Mouse (Mus musculus): Measurements from ENCODE around the gene Flad1. TPM values are rescaled to one million over a fixed set of nuclear protein-coding genes. Genes with fewer than 3 reads are reported as not detected.
A peak's percentile ranks its signal among the peaks of the same experiment; 100 is the strongest.

The Flad1 gene
- polyA plus RNA-seq, 1 experiment from 2014 or later, result 22.3 TPM

DNA sequence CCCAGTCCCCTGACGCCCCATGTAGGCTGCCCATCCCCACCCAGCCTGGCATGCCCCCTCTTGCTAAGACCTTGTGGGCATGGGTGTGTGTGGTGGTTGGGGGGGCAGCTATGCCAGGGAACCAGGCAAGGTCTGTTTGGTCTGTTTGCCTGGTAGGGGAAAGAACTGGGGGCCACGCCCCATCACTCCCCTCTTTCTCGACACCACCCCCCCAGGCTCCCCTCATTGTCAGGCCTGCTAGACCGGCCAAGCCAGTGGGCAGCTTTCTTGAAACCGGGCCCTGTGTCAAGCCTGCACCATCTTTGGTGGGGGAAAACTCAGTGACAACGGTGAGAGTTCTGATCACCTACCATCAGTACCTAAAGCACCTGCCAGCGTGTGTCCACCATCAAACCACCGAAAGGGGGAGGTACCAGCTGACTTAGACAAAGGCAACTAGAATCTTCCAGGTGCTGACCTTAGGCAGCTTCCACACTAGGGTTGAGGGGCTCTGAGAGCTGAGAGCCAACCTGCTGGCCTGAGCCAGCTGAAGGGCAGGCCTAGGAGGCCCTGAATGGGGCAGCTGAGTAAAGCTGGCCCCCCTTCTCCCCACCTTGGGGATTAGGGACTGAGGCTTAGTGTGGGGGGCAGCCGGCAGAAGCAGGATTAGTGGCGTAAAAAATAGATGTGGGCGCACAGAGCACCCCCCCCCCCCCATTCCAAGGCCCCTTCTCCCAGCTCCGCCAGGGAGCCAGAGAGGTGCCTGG is 27.2 kb downstream of the Flad1 start:
- Histone ChIP-seq H3K27ac (ENCODE audit: low read length) (peak overlapping the region; percentile 18; the same call in 1 of the 2 replicates), H3K9ac (replicated peaks; ENCODE audit: low read depth, low read length) (no peak overlapping the region), H3K4me3 (ENCODE audit: low read depth, low read length) (no peak overlapping the region), H3K27me3 (ENCODE audit: control insufficient read depth, insufficient read depth, low read length) (no peaks in the 10 kb centered on the region), H3K36me3 (ENCODE audit: control insufficient read depth, insufficient read depth, low read length) (no peaks in the 10 kb centered on the region; the same call in 1 of the 2 replicates), H3K4me1 (ENCODE audit: control insufficient read depth, insufficient read depth, low read length) (peaks cover 30% of the 10 kb centered on the region), H3K4me2 (replicated peaks; ENCODE audit: low read depth, low read length) (0 out of 2 replicates have a peak overlapping the region, but pooled peaks have one; percentile 10), H3K9me3 (ENCODE audit: control insufficient read depth, low read depth, low read length) (no peaks in the 10 kb centered on the region)
- ATAC-seq (ENCODE audit: insufficient number of reproducible peaks, insufficient read depth, low FRiP score, low read depth), result no peak
- 65% methylated on average over 12 of the region's 12 CpGs for WGBS

DNA sequence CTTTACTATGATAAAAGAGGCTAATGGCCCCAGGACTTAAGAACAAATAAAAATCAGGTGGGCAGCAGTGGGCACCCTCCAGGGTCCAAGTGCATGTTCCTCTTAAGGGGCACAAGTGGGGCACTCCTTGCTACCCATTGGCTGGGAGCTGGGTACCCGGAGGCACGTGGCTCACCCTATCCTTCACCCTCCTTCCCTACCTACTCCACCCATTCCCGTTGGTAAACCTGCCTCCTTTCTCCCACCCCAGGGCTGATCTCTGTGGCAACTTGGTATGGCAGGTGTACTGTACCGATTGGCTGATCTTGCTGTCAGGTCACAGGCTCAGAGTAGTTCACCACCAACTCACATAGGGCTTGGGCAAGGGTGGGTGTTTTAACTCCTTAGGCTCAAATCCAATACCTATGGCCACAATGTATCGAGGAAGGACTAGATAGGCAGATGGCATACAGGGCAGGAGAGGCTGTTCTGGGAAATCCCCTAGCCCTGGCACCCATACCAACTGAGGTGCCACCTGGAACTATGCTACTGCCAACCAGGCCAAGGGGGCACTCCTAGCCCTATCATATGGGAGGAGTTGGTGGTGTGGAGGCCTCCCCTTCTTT is 27.9 kb downstream of the Flad1 start:
- WGBS, result 79% methylated on average over 5 of the region's 5 CpGs
- Histone ChIP-seq H3K27ac (ENCODE audit: low read length) (no peak overlapping the region), H3K27me3 (ENCODE audit: control insufficient read depth, insufficient read depth, low read length) (no peaks in the 10 kb centered on the region), H3K9me3 (ENCODE audit: control insufficient read depth, low read depth, low read length) (no peaks in the 10 kb centered on the region), H3K4me3 (ENCODE audit: low read depth, low read length) (no peak overlapping the region), H3K9ac (replicated peaks; ENCODE audit: low read depth, low read length) (no peak overlapping the region), H3K4me2 (replicated peaks; ENCODE audit: low read depth, low read length) (no peak overlapping the region), H3K4me1 (ENCODE audit: control insufficient read depth, insufficient read depth, low read length) (peaks cover 32% of the 10 kb centered on the region), H3K36me3 (ENCODE audit: control insufficient read depth, insufficient read depth, low read length) (no peaks in the 10 kb centered on the region; the same call in 1 of the 2 replicates)
- ATAC-seq (ENCODE audit: insufficient number of reproducible peaks, insufficient read depth, low FRiP score, low read depth), result no peak

- H3K4me1 ChIP-seq (ENCODE audit: control insufficient read depth, insufficient read depth, low read length), result peaks cover 36% of the 10 kb centered on the region
- no peak overlapping the region for H3K27ac ChIP-seq (ENCODE audit: low read length)
- H3K27me3 ChIP-seq (ENCODE audit: control insufficient read depth, insufficient read depth, low read length), result no peaks in the 10 kb centered on the region
- H3K36me3 ChIP-seq (ENCODE audit: control insufficient read depth, insufficient read depth, low read length), result no peaks in the 10 kb centered on the region; the same call in 1 of the 2 replicates
- WGBS, result 86% methylated on average over 5 of the region's 5 CpGs
- H3K4me3 ChIP-seq (ENCODE audit: low read depth, low read length), result no peak overlapping the region
- H3K9me3 ChIP-seq (ENCODE audit: control insufficient read depth, low read depth, low read length), result no peaks in the 10 kb centered on the region
- no peak overlapping the region for H3K4me2 ChIP-seq (replicated peaks; ENCODE audit: low read depth, low read length)
- ATAC-seq (ENCODE audit: insufficient number of reproducible peaks, insufficient read depth, low FRiP score, low read depth), result no peak
- H3K9ac ChIP-seq (replicated peaks; ENCODE audit: low read depth, low read length), result no peak overlapping the region
These were observed 28.7 kb downstream of the Flad1 start for GRCm38 (mm10) chr3:89382950-89383349.

DNA sequence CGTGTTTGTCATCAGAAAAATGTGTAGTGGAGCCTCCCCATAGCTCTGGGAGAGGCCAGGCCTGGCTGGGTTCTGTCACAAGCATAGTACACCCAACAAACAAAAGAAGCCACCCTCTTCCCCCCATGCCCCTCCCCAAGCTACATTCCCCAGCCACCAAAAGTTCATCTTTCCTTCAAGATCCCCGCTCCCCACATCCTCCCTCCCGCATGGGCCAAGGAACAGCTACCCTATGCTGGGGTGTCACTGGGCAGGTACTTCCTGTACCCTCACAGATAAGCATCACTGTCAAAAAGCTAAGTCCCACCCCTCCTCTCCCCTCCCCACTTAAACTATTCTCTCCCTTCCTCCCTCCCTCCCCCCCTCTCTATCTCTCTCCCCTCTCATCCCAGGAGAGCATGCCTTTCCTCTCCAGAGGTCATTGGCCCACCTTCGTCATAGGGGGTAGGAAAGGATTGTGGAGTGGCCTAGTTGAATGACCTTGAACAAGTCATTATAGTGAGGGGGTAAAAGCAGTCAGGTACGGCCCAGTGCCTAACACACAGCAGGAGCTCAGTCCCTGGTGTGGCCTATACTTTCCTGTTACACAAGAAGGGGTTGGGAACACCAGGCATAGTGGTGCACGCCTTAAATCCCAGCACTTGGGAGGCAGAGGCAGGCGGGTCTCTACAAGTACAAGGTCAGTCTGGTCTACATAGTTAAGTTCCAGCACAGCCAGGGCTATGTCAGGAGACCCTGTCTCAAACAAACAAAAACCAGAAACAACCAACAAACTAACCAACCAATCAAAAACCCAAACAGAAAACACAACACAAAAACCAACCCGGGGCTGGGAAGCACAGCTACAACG is 29.4 kb downstream of the Flad1 start:
- no peak overlapping the region for H3K9ac ChIP-seq (replicated peaks; ENCODE audit: low read depth, low read length)
- no peak overlapping the region for H3K27ac ChIP-seq (ENCODE audit: low read length)
- no peaks in the 10 kb centered on the region for H3K9me3 ChIP-seq (ENCODE audit: control insufficient read depth, low read depth, low read length)
- no peaks in the 10 kb centered on the region for H3K27me3 ChIP-seq (ENCODE audit: control insufficient read depth, insufficient read depth, low read length)
- H3K4me1 ChIP-seq (ENCODE audit: control insufficient read depth, insufficient read depth, low read length), result peaks cover 32% of the 10 kb centered on the region
- H3K4me2 ChIP-seq (replicated peaks; ENCODE audit: low read depth, low read length), result no peak overlapping the region
- ATAC-seq (ENCODE audit: insufficient number of reproducible peaks, insufficient read depth, low FRiP score, low read depth), result no peak
- H3K4me3 ChIP-seq (ENCODE audit: low read depth, low read length), result no peak overlapping the region
- H3K36me3 ChIP-seq (ENCODE audit: control insufficient read depth, insufficient read depth, low read length), result no peaks in the 10 kb centered on the region; the same call in 1 of the 2 replicates
- WGBS, result 89% methylated on average over 9 of the region's 9 CpGs

- no peak overlapping the region for H3K4me3 ChIP-seq (ENCODE audit: low read depth, low read length)
- 81% methylated on average over 11 of the region's 11 CpGs for WGBS
- no peak for ATAC-seq (ENCODE audit: insufficient number of reproducible peaks, insufficient read depth, low FRiP score, low read depth)
- H3K27me3 ChIP-seq (ENCODE audit: control insufficient read depth, insufficient read depth, low read length), result no peaks in the 10 kb centered on the region
- no peaks in the 10 kb centered on the region for H3K9me3 ChIP-seq (ENCODE audit: control insufficient read depth, low read depth, low read length)
- H3K4me2 ChIP-seq (replicated peaks; ENCODE audit: low read depth, low read length), result no peak overlapping the region
- H3K4me1 ChIP-seq (ENCODE audit: control insufficient read depth, insufficient read depth, low read length), result peaks cover 25% of the 10 kb centered on the region
- no peak overlapping the region for H3K9ac ChIP-seq (replicated peaks; ENCODE audit: low read depth, low read length)
- no peaks in the 10 kb centered on the region; the same call in 1 of the 2 replicates for H3K36me3 ChIP-seq (ENCODE audit: control insufficient read depth, insufficient read depth, low read length)
- no peak overlapping the region for H3K27ac ChIP-seq (ENCODE audit: low read length)
These were observed 30.4 kb downstream of the Flad1 start for GRCm38 (mm10) chr3:89381233-89381632.

DNA sequence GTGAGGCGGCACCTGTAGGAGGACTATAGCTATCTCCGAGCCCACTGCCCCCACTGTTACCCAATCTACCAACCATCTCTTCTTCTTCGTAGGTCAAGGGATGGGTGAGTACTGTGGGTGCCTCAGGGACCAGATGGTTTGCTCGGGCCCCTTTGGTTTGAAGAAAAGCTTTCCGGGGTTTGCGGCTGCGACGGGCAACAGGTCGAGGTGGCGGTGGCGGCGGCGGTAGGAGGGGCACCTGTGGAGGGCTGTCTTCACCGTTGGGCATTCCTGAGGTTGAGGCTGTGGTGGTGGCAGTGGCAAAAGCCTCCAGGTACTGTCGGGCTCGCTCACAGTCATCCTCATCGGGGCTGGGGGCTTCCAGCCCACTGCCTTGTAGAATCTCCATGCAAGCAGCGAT is 31.0 kb downstream of the Flad1 start:
- no peak for ATAC-seq (ENCODE audit: insufficient number of reproducible peaks, insufficient read depth, low FRiP score, low read depth)
- WGBS, result 92% methylated on average over 18 of the region's 18 CpGs
- no peak overlapping the region for H3K4me3 ChIP-seq (ENCODE audit: low read depth, low read length)

GRCm38 (mm10) chr3:89380291-89380690 is 31.4 kb downstream of the Flad1 start:
- H3K4me2 ChIP-seq (replicated peaks; ENCODE audit: low read depth, low read length), result no peak overlapping the region
- H3K4me3 ChIP-seq (ENCODE audit: low read depth, low read length), result no peak overlapping the region
- H3K9ac ChIP-seq (replicated peaks; ENCODE audit: low read depth, low read length), result no peak overlapping the region
- peaks cover 20% of the 10 kb centered on the region for H3K4me1 ChIP-seq (ENCODE audit: control insufficient read depth, insufficient read depth, low read length)
- no peaks in the 10 kb centered on the region for H3K9me3 ChIP-seq (ENCODE audit: control insufficient read depth, low read depth, low read length)
- 93% methylated on average over 14 of the region's 14 CpGs for WGBS
- H3K36me3 ChIP-seq (ENCODE audit: control insufficient read depth, insufficient read depth, low read length), result no peaks in the 10 kb centered on the region; the same call in 1 of the 2 replicates
- H3K27me3 ChIP-seq (ENCODE audit: control insufficient read depth, insufficient read depth, low read length), result no peaks in the 10 kb centered on the region
- H3K27ac ChIP-seq (ENCODE audit: low read length), result no peak overlapping the region
- no peak for ATAC-seq (ENCODE audit: insufficient number of reproducible peaks, insufficient read depth, low FRiP score, low read depth)

More for the DNA sequence above, 31.0 kb downstream of the Flad1 start:
- no peaks in the 10 kb centered on the region; the same call in 1 of the 2 replicates for H3K36me3 ChIP-seq (ENCODE audit: control insufficient read depth, insufficient read depth, low read length)
- no peak overlapping the region for H3K9ac ChIP-seq (replicated peaks; ENCODE audit: low read depth, low read length)
- H3K27ac ChIP-seq (ENCODE audit: low read length), result no peak overlapping the region
- no peak overlapping the region for H3K4me2 ChIP-seq (replicated peaks; ENCODE audit: low read depth, low read length)
- H3K9me3 ChIP-seq (ENCODE audit: control insufficient read depth, low read depth, low read length), result no peaks in the 10 kb centered on the region
- H3K27me3 ChIP-seq (ENCODE audit: control insufficient read depth, insufficient read depth, low read length), result no peaks in the 10 kb centered on the region
- H3K4me1 ChIP-seq (ENCODE audit: control insufficient read depth, insufficient read depth, low read length), result peaks cover 25% of the 10 kb centered on the region
